Mouse (Mus musculus): ENCODE measurements around the gene BC035044. TPM values are rescaled to one million over a fixed set of nuclear protein-coding genes. Genes with fewer than 3 reads are reported as not detected.
"Not testable (repeated sequence)": the region's sequence is repeated elsewhere in the genome, so short reads cannot be mapped to it uniquely, and the experiment has no call there.

The BC035044 gene
- total RNA-seq, 2 experiments from 2014 or later: 0.85 to 8.4 TPM

DNA sequence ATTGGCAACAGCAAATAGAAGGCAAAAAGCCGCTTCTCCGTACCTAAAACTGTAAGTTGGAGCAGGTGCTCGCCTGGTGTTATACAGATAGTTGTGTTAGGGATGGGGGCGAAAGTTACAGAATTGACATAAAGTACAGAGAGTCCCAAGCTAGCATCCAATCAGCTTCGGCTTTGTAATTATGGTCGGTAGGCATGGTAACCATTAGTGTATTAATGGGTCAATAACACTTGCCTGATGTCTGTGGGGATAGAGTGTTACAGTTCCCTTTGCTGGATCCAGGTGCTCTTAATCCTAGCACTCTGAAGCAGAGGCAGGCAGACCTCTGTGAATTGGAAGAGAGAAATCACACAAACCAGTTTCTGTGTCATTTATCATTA lies 54.0 kb downstream of the BC035044 start:
- ATAC-seq (replicated peaks; ENCODE audit: low FRiP score, low TSS enrichment, poor library complexity, severe bottlenecking): no peak

- ATAC-seq (replicated peaks; ENCODE audit: low FRiP score, low TSS enrichment, poor library complexity, severe bottlenecking): no peak
Measured at GRCm38 (mm10) chr6:128836191-128836954, 54.6 kb downstream of the BC035044 start.

GRCm38 (mm10) chr6:128835571-128835970 lies 55.4 kb downstream of the BC035044 start:
- no peak for ATAC-seq (replicated peaks; ENCODE audit: low FRiP score, low TSS enrichment, poor library complexity, severe bottlenecking)

GRCm38 (mm10) chr6:128833046-128833445 lies 57.9 kb downstream of the BC035044 start:
- ATAC-seq (replicated peaks; ENCODE audit: low FRiP score, low TSS enrichment, poor library complexity, severe bottlenecking): no peak

DNA sequence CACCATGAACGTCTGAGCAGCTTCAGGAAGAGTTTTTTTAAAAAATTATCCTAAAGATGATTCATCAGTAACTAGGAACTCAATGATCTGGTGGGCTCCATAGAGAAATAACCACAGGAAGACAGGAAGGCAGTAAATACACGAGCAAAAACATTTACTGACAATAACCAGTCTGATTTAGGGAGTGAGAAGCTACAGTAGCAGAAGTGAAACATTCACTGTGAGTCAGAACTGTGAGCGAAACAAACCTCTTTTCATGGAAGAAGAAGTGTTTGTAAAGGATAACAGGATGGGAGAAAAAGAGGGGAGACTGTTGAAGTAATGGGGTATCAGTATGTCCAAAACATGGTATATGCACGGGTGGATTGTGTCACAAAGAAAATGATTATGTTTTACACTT lies 61.1 kb downstream of the BC035044 start:
- ATAC-seq (replicated peaks; ENCODE audit: low FRiP score, low TSS enrichment, poor library complexity, severe bottlenecking): no peak

DNA sequence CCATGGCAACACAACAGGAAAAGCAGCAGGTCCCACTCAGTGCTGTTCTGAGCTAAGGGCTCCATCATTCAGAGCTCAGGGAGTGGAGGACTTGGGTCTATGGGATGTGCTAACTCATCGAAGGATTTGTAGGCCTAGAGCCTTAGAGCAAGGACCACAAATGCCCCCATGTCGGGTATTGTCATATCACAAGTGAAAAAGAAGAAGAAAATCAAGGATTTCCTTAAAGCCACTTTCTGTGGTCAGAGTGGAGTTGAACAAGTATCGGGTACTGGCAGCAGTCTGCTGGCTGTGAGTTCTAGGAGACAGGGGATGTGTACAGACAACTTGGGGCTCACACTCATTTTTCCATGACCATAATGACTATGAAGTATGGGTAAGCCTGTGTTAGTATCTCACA lies 64.1 kb downstream of the BC035044 start:
- no peak for ATAC-seq (replicated peaks; ENCODE audit: low FRiP score, low TSS enrichment, poor library complexity, severe bottlenecking)

- no peak for ATAC-seq (replicated peaks; ENCODE audit: low FRiP score, low TSS enrichment, poor library complexity, severe bottlenecking)
Measured at GRCm38 (mm10) chr6:128826132-128826531, 64.8 kb downstream of the BC035044 start, which contains the start of the genes Gm44511 and Klrb1b. Gene Gm44511 (minus strand): TSS chr6:128826315. Gene Klrb1b (minus strand): TSS chr6:128826331.

- no peak for ATAC-seq (replicated peaks; ENCODE audit: low FRiP score, low TSS enrichment, poor library complexity, severe bottlenecking)
Measured at GRCm38 (mm10) chr6:128818083-128818802, 72.7 kb downstream of the BC035044 start.

DNA sequence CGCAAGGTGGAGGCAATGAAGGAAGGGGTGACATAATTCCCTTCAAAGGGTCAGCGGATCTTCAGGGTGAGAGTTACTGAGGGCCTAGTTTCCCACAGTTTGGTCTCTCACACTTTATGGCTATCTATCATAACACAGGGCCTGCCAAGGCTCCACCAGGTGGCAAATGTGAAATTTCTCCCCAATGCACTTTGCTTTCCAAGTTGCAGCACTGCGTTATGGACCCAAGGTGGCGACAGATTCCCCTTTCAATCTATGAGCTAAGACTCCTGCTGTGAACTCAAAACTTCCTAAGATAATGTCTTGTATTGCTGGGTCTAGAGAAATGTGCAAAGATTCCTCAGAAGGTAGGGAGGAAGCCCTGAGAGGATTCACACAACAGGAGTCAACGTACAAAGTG lies 82.4 kb downstream of the BC035044 start:
- peak; percentile 91 for ATAC-seq (replicated peaks; ENCODE audit: low FRiP score, low TSS enrichment, poor library complexity, severe bottlenecking)

DNA sequence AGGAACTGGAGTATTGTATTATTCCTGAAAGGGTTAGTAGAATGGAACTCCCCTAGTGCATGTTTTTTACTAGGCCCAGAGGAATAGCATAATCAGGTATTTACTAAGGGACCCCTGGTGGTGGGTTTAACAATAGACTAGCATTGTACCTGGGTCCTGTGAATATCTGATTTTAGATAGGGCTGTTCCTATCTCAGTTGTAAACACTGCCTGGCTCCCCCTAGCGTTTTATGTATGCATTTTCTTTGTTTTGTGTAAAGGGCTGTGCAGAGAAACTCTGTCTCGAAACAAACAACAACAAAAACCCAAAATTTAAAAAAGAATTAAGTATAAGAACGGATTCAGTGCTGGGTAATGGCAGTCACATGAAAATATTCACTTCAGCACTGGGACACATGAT lies 83.9 kb downstream of the BC035044 start:
- no peak for ATAC-seq (replicated peaks; ENCODE audit: low FRiP score, low TSS enrichment, poor library complexity, severe bottlenecking)

DNA sequence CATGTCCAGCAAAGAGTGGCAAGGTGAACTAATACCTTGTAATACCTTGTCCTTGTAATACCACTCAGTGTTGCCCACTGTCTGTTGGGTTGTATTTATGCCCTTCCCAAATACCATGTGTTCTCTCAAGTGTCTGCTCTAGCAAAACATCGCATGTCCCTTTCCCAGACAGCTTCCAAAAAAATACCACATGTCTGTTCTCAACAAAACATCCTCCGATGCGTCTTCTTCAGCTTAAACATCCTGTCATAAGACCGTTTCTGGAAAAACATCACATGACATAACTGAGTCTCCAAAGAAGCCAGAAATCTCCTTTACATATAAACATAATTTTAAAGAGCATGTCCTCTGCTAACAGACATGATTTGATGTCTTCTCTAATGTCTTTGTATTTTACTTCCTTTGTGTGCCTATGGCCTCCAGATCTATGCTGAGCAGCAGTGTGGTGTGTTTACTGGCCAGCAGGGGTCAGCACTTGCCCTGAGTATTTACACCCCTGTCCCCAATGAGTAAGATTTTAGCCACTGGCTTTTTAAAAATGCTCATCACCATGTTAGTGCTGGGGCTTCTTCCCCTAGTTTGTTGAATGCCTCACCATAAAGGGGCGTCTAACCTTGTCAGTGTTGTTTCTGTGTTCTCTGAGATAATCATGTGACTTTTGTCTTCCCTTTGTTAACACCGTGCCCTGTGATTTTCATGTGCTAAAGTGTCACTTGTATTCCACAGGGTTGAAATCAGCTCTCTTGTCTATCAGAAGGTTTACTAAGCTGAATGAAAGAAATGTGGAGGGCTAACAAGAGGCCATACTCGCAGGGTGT lies 85.9 kb downstream of the BC035044 start:
- ATAC-seq (replicated peaks; ENCODE audit: low FRiP score, low TSS enrichment, poor library complexity, severe bottlenecking): peak; percentile 70

- peak; percentile 80 for ATAC-seq (replicated peaks; ENCODE audit: low FRiP score, low TSS enrichment, poor library complexity, severe bottlenecking)
Measured at GRCm38 (mm10) chr6:128802999-128803857, 87.7 kb downstream of the BC035044 start.

DNA sequence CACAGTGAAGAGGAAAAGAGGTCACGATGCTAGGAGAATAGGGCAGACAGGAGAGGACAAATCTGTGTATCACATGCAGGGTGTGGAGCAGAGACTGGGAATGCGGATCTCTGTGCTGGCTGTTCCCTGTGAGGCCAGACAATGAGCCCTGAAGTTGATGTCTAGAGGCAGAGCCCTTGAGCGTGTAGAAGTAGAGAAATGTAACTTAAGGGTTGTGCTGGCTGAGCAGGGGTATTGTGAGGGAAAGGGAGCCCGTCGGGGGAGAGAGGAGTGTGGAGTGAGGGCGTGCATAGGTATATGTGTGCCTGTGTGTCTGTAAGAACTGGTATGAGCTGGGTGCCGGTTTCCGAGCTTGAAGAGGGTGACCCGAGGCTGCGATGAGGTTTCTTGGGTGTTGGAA lies 88.4 kb downstream of the BC035044 start:
- ATAC-seq (replicated peaks; ENCODE audit: low FRiP score, low TSS enrichment, poor library complexity, severe bottlenecking): peak; percentile 18

GRCm38 (mm10) chr6:128800696-128801095 lies 90.2 kb downstream of the BC035044 start:
- ATAC-seq (replicated peaks; ENCODE audit: low FRiP score, low TSS enrichment, poor library complexity, severe bottlenecking): not testable (repeated sequence)

DNA sequence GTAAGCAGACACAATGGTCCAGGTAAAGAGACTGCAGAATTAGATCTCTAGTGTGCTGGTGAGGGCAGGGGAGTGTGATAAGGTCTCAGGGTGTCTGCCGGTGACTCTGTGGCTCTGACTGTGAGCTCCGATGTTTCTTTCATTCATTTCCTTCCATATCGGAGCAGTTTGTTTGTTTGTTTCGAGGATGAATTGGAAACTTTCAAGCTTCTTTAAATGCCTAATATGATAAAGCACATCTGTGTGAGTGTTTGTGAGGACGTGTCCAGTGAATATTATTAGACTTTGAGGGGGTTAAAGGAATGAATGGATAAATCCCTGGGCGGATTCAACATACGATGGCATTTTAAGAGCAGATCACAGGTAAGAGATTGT lies 91.0 kb downstream of the BC035044 start:
- ATAC-seq (replicated peaks; ENCODE audit: low FRiP score, low TSS enrichment, poor library complexity, severe bottlenecking): no peak

- ATAC-seq (replicated peaks; ENCODE audit: low FRiP score, low TSS enrichment, poor library complexity, severe bottlenecking): peak; percentile 59
Measured at GRCm38 (mm10) chr6:128799144-128799895, 91.6 kb downstream of the BC035044 start.
